Mouse (Mus musculus) common myeloid progenitor, adult 5-6 weeks (primary cell): ENCODE measurements at regions not wholly inside any gene's neighbourhood (a gene's known extent, or its start where the extent isn't known, plus 50 kb on each side); places are given as distances from the start of the nearest gene placed in this dataset.
"Not testable (repeated sequence)": the region's sequence is repeated elsewhere in the genome, so short reads cannot be mapped to it uniquely, and the experiment has no call there.

Source experiments
- ATAC-seq: replicated peaks from 2 replicates; pipeline ENCODE4 v1.8.0; 2016; ENCODE audit warnings: low read depth, mild to moderate bottlenecking, moderate TSS enrichment, inconsistent platforms; ENCODE audit not compliant: poor library complexity, severe bottlenecking

DNA sequence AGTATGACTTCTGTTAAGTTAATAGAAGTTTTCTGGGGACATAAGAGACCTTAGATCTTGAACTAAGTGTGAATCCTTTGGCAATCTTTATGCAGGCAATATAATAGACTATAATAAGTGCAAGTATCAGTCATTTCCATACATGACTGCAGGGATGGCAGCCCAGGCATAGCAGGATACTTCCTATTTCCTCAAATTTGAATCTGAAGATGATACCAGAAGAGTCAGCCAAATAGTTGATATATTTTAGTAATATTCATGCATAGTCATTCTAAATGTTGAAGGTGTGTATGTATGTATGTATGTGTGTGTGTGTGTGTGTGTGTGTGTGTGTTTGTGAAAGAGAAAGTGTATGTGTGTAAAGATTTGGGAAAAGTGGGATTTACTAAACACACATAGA lies 64.3 kb downstream of the Prl2c2 start:
- ATAC-seq, result not testable (repeated sequence)

GRCm38 (mm10) chr13:12935103-12935502 lies 70.1 kb downstream of the Prl2c2 start:
- ATAC-seq, result peak; percentile 67

GRCm38 (mm10) chr13:12931907-12932617 lies 73.1 kb downstream of the Prl2c2 start:
- not testable (repeated sequence) for ATAC-seq

DNA sequence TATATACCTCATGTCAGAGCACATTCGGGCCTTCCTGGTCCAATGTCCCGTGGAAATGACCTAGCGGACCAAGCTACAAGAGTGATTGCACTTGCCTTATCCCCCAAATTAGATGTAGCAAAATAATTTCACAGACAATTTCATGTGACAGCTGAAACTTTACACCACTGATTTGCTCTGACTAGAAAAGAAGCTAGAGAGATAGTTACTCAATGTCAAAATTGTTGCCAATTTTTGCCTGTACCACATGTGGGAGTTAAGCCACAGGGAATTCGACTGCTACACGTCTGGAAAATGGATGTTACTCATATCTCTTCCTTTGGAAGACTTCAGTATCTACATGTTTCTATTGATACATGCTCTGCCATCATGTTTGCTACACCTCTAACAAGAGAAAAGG lies 74.6 kb downstream of the Prl2c2 start:
- ATAC-seq, result no peak

GRCm38 (mm10) chr13:12929806-12930205 lies 75.4 kb downstream of the Prl2c2 start:
- ATAC-seq, result no peak

DNA sequence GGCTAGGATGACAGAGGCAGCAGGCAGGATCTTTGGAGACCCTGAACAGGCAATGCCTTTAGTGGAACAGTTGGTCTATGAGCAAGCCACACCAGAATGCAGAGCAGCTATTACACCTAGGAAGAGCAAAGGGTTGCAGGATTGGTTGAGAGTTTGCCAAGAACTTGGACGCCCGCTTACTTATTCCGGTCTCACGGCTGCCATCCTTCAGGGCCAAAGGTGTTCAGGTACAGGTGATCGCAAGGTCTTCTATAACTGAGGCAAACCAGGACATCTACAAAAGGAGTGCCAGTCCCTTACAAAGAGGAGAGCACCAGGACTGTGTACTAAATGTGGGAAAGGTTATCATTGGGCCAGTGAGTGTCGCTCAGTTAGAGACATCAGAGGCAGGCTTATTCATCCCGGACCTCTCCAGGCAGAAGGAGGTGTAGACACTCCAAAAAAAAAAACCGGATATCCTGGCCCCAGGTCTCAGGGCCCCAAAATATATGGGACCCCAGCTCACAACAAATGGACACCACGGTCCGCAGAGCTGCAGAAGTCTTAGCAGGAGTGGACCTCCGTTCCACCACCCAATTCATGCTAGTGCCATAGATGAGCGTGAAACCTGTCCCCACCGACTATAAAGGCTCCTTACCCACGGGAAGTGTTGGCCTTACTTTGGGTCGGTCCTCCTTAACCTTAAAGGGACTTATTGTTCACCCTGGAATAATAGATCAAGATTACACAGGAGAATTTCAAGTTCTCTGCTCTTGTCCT lies 77.4 kb downstream of the Prl2c2 start:
- no peak for ATAC-seq

GRCm38 (mm10) chr13:12925604-12926003 lies 79.6 kb downstream of the Prl2c2 start:
- no peak for ATAC-seq

DNA sequence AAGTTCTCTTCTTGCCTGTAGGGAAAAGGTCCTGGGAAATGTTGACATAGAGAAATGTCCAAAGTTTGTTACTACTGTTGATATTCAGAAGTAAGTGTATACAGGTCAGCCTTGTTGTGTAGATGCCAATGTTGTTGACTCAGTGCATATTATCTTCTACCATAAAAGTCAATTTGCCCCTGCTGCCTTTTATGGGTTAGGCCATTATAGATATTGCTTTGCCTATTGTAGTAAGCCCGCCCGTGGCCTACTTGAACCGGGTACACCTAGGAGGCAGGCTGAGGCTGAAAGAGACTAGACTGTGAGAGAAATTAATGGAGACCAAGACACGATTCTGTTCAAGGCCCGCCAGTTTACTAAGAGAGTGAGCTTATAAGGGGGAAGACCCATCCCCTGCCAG lies 92.3 kb downstream of the Prl2c2 start:
- ATAC-seq, result no peak

GRCm38 (mm10) chr13:12906151-12906550 lies 99.0 kb downstream of the Prl2c2 start:
- ATAC-seq, result no peak

GRCm38 (mm10) chr13:12889631-12890030 lies 89.8 kb upstream of the Prl2c3 start:
- not testable (repeated sequence) for ATAC-seq

GRCm38 (mm10) chr13:12879506-12879905 lies 79.6 kb upstream of the Prl2c3 start:
- not testable (repeated sequence) for ATAC-seq

DNA sequence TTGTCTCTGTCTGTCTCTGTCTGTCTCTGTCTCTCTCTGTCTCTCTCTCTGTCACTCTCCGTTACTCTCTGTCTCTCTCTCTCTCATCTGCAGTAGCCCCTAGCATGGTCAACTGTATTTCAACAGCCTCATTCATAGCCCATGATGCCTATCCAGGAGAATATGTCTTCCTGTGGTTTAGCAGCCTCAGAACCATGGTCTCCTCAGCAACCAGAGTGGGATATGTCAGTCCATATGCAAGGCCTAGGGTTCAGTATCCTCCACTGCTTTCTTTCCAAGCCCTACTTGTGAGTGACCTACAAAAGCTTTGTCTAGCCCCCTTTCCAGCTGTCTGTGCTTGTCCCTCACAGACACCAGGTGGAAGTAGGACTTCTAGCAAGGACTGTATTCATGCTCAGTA lies 65.1 kb upstream of the Prl2c3 start:
- not testable (repeated sequence) for ATAC-seq

DNA sequence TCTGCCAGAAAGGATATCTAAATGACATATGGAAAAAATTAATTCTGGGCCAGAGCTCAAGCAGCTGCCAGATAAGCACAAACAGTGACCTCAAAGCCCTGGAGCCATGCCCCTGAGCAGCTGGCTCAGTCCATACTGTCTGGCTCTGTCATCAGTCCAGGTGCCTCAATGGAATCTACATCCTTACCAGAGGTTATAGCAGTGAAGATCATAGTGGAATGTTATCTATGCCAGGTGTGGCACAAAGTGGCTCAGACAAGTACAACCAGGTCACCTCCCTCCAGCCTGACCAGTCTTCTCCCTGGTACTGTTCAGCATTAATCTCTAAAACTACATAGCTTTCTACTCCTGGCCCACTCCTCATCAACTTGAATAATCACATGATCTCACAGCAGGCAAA lies 64.4 kb upstream of the Prl2c3 start:
- no peak; the same call in 1 of the 2 replicates for ATAC-seq

DNA sequence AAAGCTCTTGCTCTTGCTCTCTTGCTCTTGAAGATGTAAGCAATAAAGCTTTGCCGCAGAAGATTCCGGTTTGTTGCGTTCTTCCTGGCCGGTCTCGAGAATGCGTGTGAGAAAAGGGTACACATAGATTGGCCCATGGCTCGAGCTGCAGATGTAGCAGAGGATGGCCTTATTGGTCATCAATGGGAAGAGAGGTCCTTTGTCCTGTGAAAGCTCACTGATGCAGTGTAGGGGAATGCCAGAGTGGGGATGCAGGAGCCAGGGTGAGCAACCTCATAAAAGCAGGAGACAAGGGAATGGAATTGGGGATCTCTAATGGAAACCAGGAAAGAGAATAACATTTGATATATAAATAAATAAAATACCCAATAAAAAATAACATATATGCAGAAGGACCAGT lies 63.7 kb upstream of the Prl2c3 start:
- not testable (repeated sequence) for ATAC-seq

- ATAC-seq, result not testable (repeated sequence)
Measured at GRCm38 (mm10) chr13:12860954-12861353, 61.1 kb upstream of the Prl2c3 start.

GRCm38 (mm10) chr13:12859930-12860329 lies 60.1 kb upstream of the Prl2c3 start:
- ATAC-seq, result not testable (repeated sequence)
